In the genomic region with DNA sequence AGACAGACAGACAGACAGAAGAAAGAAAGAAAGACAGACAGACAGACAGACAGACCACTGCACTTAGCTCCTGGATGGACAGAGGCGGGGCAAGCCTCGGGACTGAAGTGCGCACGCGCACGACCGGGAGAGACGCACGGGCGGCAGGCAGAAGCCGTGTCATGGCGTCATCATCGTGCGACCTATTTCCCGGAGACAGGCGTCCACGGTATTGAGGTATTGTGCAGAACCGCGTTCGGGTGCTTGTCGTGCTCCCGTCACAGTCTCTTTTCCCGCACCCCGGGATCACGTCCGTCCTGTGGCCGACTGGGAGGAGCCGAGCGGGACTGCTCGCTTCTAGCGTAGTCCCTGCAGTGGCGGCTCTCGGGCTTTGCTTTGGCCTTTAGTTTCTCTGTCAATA, we compare ENCODE assay signal across 8 mouse cellular contexts. TPM values are rescaled to one million over a fixed set of nuclear protein-coding genes. Genes with fewer than 3 reads are reported as not detected.
DNase-seq lines count a peak whose midpoint lies in the region; ATAC-seq lines count a peak whose summit lies in the region.

A gene (plus strand): TSS at position 137 of the 400 bp plus-strand sequence.

- peak within 1 kb of the TSS; percentile 91 for H3K27ac ChIP-seq in hindbrain, embryonic 12.5 days

- no peaks in the 10 kb centered on the region for H3K27me3 ChIP-seq in hindbrain, embryonic 12.5 days

- H3K4me2 ChIP-seq in hindbrain, embryonic 12.5 days (replicated peaks) = peak within 1 kb of the TSS; percentile 68

- H3K9ac ChIP-seq in hindbrain, embryonic 12.5 days = peak within 1 kb of the TSS; percentile 82

- H3K36me3 ChIP-seq in hindbrain, embryonic 12.5 days = no peaks in the 10 kb centered on the region

- WGBS in hindbrain, embryonic 12.5 days = under 1% methylated on average over 33 of the region's 33 CpGs

- peaks cover 15% of the 10 kb centered on the region for H3K4me1 ChIP-seq in hindbrain, embryonic 12.5 days

- peak; percentile 92 for ATAC-seq in hindbrain, embryonic 12.5 days (ENCODE audit: low FRiP score)

- peak; percentile 89 for DNase-seq in Muller cell, postnatal 12 days (ENCODE audit: inconsistent ontology term)
- DNase-seq in cerebellum, adult 9-11 months = peak; percentile 96
- DNase-seq in frontal cortex, postnatal 10 days (ENCODE audit: low spot score in 2 of 2) = peak; percentile 93 to 96
- DNase-seq in layer of hippocampus, postnatal 14 days (ENCODE audit: low spot score in 2 of 2) = peak; percentile 95 to 97
- peak; percentile 98 for DNase-seq in lung, postnatal 14 days
- DNase-seq in retina, adult 2 months (ENCODE audit: low read depth, low spot score) = peak; percentile 91
- peak; percentile 93 to 94 for DNase-seq in thymus, postnatal 36 days

- no peaks in the 10 kb centered on the region for H3K9me3 ChIP-seq in hindbrain, embryonic 12.5 days (replicated peaks)

- H3K4me3 ChIP-seq in hindbrain, embryonic 12.5 days = peak within 1 kb of the TSS; percentile 79

RNA-seq across cellular contexts. Expression of the gene that starts here (rescaled TPM):
- polyA plus RNA-seq in hindbrain, embryonic 12.5 days (2016; fragmentation: Nextera tagmentation; extraction: Ambion mirVana) = 108 and 110 TPM in 2 replicates
- 10 to 100 TPM; 55.3 to 63.3 TPM for total RNA-seq in layer of hippocampus, postnatal 14 days (2021)

Comparison
In these comparisons a context has a peak if more than half of its experiments do, and no peak if none do; other contexts are left out.
1. Peak in every context shown above with its lines: DNase-seq, ATAC-seq, H3K4me3 ChIP-seq and H3K27ac ChIP-seq.